Mouse (Mus musculus) layer of hippocampus, postnatal 25 days (tissue): ENCODE measurements around the gene Ccdc92b. TPM values are rescaled to one million over a fixed set of nuclear protein-coding genes. Genes with fewer than 3 reads are reported as not detected.

Experiments used
- DNase-seq, 2 experiments: peaks; one replicate each; pipeline ENCODE4 v3.0.0; 2022; ENCODE audit warnings: mixed read lengths in 2 of 2, low spot score in 1 of 2; ENCODE audit errors: extremely low spot score in 1 of 2
- total RNA-seq, 2 experiments: library from RNA; stranded (reverse); gene quantifications; 2 replicates each; pipeline ENCODE4 v1.2.3; 2021

Gene Ccdc92b
- total RNA-seq, 2 experiments from 2014 or later = 21.9 to 22.6 TPM

- no peak for DNase-seq
Observed at GRCm38 (mm10) chr11:74610545-74611176, 8.7 kb upstream of the Ccdc92b start, which contains the start of gene Rap1gap2. Rap1gap2 (minus strand) TSS chr11:74610915.

- no peak for DNase-seq
Observed at GRCm38 (mm10) chr11:74611437-74611836, 8.0 kb upstream of the Ccdc92b start.

GRCm38 (mm10) chr11:74613428-74613827 lies 6.0 kb upstream of the Ccdc92b start:
- no peak for DNase-seq

- DNase-seq = no peak
Observed at GRCm38 (mm10) chr11:74615571-74615970, 3.8 kb upstream of the Ccdc92b start.

- DNase-seq = no peak
Observed at GRCm38 (mm10) chr11:74619956-74620300, 523 bp downstream of the Ccdc92b start.

GRCm38 (mm10) chr11:74621974-74622669 lies 2.7 kb downstream of the Ccdc92b start:
- no peak for DNase-seq

- DNase-seq = no peak
Observed at GRCm38 (mm10) chr11:74623693-74624092, 4.3 kb downstream of the Ccdc92b start.

- no peak for DNase-seq
Observed at GRCm38 (mm10) chr11:74625333-74625732, 5.9 kb downstream of the Ccdc92b start.

- no peak for DNase-seq
Observed at GRCm38 (mm10) chr11:74627481-74627880, 8.1 kb downstream of the Ccdc92b start.

- DNase-seq = no peak
Observed at GRCm38 (mm10) chr11:74631880-74632789, 12.7 kb downstream of the Ccdc92b start.

- DNase-seq = peak in 1 of 2 experiments; percentile 66
Observed at GRCm38 (mm10) chr11:74634490-74635275, 15.3 kb downstream of the Ccdc92b start.

- DNase-seq = no peak
Observed at GRCm38 (mm10) chr11:74637486-74637885, 18.1 kb downstream of the Ccdc92b start.

- DNase-seq = peak; percentile 46 to 53
Observed at GRCm38 (mm10) chr11:74637971-74638790, 18.8 kb downstream of the Ccdc92b start.

- DNase-seq = no peak
Observed at GRCm38 (mm10) chr11:74638791-74639411, 19.5 kb downstream of the Ccdc92b start.

GRCm38 (mm10) chr11:74639628-74640027 lies 20.2 kb downstream of the Ccdc92b start:
- no peak for DNase-seq

- no peak for DNase-seq
Observed at GRCm38 (mm10) chr11:74647966-74648365, 28.6 kb downstream of the Ccdc92b start.

- no peak for DNase-seq
Observed at GRCm38 (mm10) chr11:74648676-74649075, 29.3 kb downstream of the Ccdc92b start.

- peak; percentile 95 to 97 for DNase-seq
Observed at GRCm38 (mm10) chr11:74649095-74649646, 29.8 kb downstream of the Ccdc92b start, which contains the start of gene Cluh. Cluh (plus strand) TSS chr11:74649495.
